Comparison of ENCODE assay signal across 7 mouse cellular contexts in the genomic region with DNA sequence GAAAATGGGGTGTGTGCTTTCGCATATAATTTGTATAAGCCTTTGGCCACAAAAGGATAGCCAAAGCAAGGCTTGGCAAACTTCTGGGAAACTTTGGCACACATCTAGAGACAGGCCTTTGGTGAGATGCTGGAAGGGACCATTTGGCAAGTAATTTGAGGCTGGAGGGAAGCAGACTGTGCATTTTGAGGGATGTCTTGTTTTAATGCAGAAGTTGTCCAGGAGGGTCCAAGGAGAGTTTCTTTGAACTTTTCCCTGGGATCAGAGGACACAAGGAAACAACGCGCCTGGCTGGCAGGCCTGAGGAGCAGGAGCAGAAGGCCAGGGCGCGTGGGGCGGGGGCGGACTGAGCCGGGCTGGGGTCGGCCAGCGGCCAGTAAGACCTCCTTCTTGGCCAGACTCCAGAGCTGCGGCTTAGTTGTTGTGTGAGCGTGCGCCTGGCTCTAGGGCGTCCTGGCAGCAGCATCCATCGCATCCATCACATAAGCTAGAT. TPM values are rescaled to one million over a fixed set of nuclear protein-coding genes. Genes with fewer than 3 reads are reported as not detected.
A peak's percentile ranks its signal among the peaks of the same experiment; 100 is the strongest.
DNase-seq lines count a peak whose midpoint lies in the region; ATAC-seq lines count a peak whose summit lies in the region.

No protein-coding gene starts in this region.

- 14% methylated on average over 15 of the region's 15 CpGs for WGBS in forebrain, embryonic 14.5 days
- 54% methylated on average over 15 of the region's 15 CpGs for WGBS in liver, embryonic 11.5 days

- peaks cover 8% of the 10 kb centered on the region; the same call in 1 of the 2 replicates for H3K4me1 ChIP-seq in forebrain, embryonic 14.5 days (ENCODE audit: control insufficient read depth, insufficient read depth, low read length)
- no peaks in the 10 kb centered on the region for H3K4me1 ChIP-seq in liver, embryonic 11.5 days (replicated peaks; ENCODE audit: control insufficient read depth, insufficient read depth, low read length)

- no peaks in the 10 kb centered on the region for H3K9me3 ChIP-seq in forebrain, embryonic 14.5 days (replicated peaks; ENCODE audit: control insufficient read depth, low read length)
- H3K9me3 ChIP-seq in liver, embryonic 11.5 days (ENCODE audit: control insufficient read depth, low read length) = no peaks in the 10 kb centered on the region

- intact Hi-C loops in heart, postnatal 10 days (cut with DNase I) = no loop called here

- 0 out of 2 replicates have a peak, but pooled peaks cover 4% of the 10 kb centered on the region for H3K27me3 ChIP-seq in forebrain, embryonic 14.5 days (replicated peaks; ENCODE audit: control insufficient read depth, insufficient read depth, low read length)
- H3K27me3 ChIP-seq in liver, embryonic 11.5 days (replicated peaks; ENCODE audit: control insufficient read depth, insufficient read depth, low read length) = peaks cover 8% of the 10 kb centered on the region

- no peaks in the 10 kb centered on the region for H3K36me3 ChIP-seq in forebrain, embryonic 14.5 days (ENCODE audit: control insufficient read depth, insufficient read depth, low read length)
- H3K36me3 ChIP-seq in liver, embryonic 11.5 days (ENCODE audit: control insufficient read depth, insufficient read depth, low read length) = no peaks in the 10 kb centered on the region; the same call in 1 of the 2 replicates

- H3K27ac ChIP-seq in forebrain, embryonic 14.5 days (ENCODE audit: low read depth, low read length) = no peak overlapping the region
- no peak overlapping the region for H3K27ac ChIP-seq in liver, embryonic 11.5 days (ENCODE audit: low read depth, low read length)

- peak; percentile 56 for DNase-seq in retina, postnatal 1 day
- no peak for DNase-seq in retina, embryonic 14.5 days (ENCODE audit: low spot score)
- DNase-seq in forebrain, embryonic 14.5 days (ENCODE audit: low spot score) = peak; percentile 82
- DNase-seq in heart, postnatal 10 days = peak; percentile 71 to 75
- no peak for DNase-seq in liver, embryonic 11.5 days (ENCODE audit: low spot score)
- DNase-seq in right cerebral cortex, postnatal 14 days = peak; percentile 48
- no peak for DNase-seq in spleen, postnatal 4 days (ENCODE audit: low spot score in 2 of 2)

- no peak overlapping the region for H3K4me3 ChIP-seq in forebrain, embryonic 14.5 days (ENCODE audit: low read depth, low read length)
- H3K4me3 ChIP-seq in liver, embryonic 11.5 days (ENCODE audit: low read depth, low read length) = peak overlapping the region; percentile 50

- 0 out of 2 replicates have a peak overlapping the region, but pooled peaks have one; percentile 56 for H3K4me2 ChIP-seq in forebrain, embryonic 14.5 days (ENCODE audit: low read length)
- peak overlapping the region; percentile 61 for H3K4me2 ChIP-seq in liver, embryonic 11.5 days

- peak; percentile 67; the same call in 1 of the 2 replicates for ATAC-seq in forebrain, embryonic 14.5 days
- ATAC-seq in liver, embryonic 11.5 days (replicated peaks; ENCODE audit: low FRiP score) = no peak

- no peak overlapping the region for H3K9ac ChIP-seq in forebrain, embryonic 14.5 days (ENCODE audit: low read length)
- H3K9ac ChIP-seq in liver, embryonic 11.5 days (ENCODE audit: low read depth, low read length) = no peak overlapping the region; the same call in 1 of the 2 replicates

RNA-seq across cellular contexts. Expression of a gene that starts 1.2 kb away (rescaled TPM):
- 14.5 and 15.8 TPM in 2 replicates for polyA plus RNA-seq in forebrain, embryonic 14.5 days (2014; fragmentation: Nextera tagmentation; extraction: Ambion mirVana)
- total RNA-seq in heart, postnatal 10 days (2021) = 100 to 1,000 TPM; 187 to 198 TPM
- 48.1 and 49.7 TPM in 2 replicates for polyA plus RNA-seq in liver, embryonic 11.5 days (2014; fragmentation: Nextera tagmentation; extraction: Ambion mirVana)

RNA-seq across cellular contexts. Expression of a gene that starts 26.8 kb away (rescaled TPM):
- 5.1 and 7.4 TPM in 2 replicates for polyA plus RNA-seq in forebrain, embryonic 14.5 days (2014; fragmentation: Nextera tagmentation; extraction: Ambion mirVana)
- 1 to 10 TPM; 1.9 to 2.5 TPM for total RNA-seq in heart, postnatal 10 days (2021)
- polyA plus RNA-seq in liver, embryonic 11.5 days (2014; fragmentation: Nextera tagmentation; extraction: Ambion mirVana) = 3.3 and 4.3 TPM in 2 replicates

Comparison
In these comparisons a context has a peak if more than half of its experiments do, and no peak if none do; other contexts are left out.
1. DNase-seq: peak in retina, postnatal 1 day (single experiment), forebrain, embryonic 14.5 days (single experiment), heart, postnatal 10 days (2 of 2) and right cerebral cortex, postnatal 14 days (single experiment); none in retina, embryonic 14.5 days (single experiment), liver, embryonic 11.5 days (single experiment) and spleen, postnatal 4 days (0 of 2).